Mouse (Mus musculus) adrenal gland, postnatal 10 days (tissue): ENCODE data around the gene Duox1. TPM values are rescaled to one million over a fixed set of nuclear protein-coding genes. Genes with fewer than 3 reads are reported as not detected.
A peak's percentile ranks its signal among the peaks of the same experiment; 100 is the strongest.
"Not testable (repeated sequence)": the region's sequence is repeated elsewhere in the genome, so short reads cannot be mapped to it uniquely, and the experiment has no call there.

Experiments
- DNase-seq: peaks from one replicate; pipeline ENCODE4 v3.0.0; 2021; ENCODE audit warnings: mixed read lengths
- total RNA-seq, 2 experiments: library from RNA; stranded (reverse); gene quantifications; 2 replicates each; pipeline ENCODE4 v1.2.3; 2021

Gene Duox1
- total RNA-seq, 2 experiments from 2014 or later: not detected

GRCm38 (mm10) chr2:122375391-122375991 lies 60.0 kb downstream of the Duox1 start:
- peak; percentile 94 for DNase-seq

DNA sequence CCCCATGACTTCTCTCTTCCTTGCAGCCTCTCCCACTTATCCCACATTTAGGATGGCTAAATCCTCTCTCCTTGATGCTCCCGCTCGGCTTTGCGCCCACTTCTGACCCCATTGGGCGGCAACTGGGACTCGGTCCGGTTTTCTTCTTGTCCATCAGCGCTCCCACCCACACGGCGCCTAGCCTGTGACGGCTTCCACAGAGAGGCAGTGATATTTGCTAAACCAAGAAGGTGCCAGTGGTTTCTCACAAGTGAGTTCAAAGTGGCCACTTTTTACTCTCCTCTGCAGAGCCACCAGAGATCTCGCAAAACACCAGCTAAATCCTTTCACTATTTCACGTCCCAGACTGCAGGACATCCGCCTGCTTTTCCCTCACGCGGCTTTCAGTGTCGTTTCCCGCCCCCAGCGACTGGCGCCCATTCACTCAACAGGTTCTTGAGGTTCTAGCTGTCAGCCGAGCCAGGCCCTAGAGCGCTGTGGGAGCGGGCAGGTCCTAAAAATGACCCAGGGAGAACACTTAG lies 60.6 kb downstream of the Duox1 start:
- peak; percentile 59 for DNase-seq

DNA sequence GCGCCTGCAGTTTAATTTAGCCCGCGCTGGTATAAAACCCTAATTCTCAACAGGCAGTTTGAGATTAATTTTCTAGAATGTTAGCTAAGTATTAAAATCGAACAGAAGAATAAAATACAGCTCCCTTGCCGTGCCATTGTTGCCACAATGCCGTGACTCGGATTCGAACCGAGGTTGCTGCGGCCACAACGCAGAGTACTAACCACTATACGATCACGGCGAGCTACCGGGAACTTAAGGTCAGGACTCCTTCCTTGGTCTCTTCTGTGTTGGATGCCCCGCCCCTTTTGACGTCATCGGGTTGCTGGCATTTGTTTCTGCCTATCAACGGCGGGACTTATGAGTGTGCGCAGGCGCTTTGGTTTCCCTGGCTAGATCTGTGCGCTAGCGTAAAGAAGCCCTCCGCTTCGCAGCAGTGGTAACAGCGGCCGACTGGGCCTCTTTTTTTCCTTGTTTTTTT lies 61.8 kb downstream of the Duox1 start:
- DNase-seq: peak; percentile 98

DNA sequence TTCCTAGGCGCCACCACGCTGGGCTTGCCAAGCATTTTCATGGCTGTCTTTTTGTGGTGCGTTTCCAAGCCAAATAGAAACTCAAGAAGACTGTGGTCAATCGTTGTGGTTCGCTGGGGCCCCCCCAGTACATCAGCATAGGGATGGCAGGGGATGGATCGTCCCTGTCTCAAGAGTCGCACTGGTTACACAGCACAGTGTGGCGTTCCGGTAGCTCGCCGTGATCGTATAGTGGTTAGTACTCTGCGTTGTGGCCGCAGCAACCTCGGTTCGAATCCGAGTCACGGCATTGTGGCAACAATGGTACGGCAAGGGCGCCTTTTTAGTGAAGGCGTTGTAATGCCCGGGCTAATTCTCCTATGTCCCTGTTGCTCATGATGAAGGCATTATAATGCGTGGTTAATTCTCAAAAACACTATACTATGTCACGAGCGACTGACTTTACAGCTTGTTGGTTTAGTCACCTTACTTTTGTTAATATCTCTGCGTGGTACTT lies 62.3 kb downstream of the Duox1 start:
- DNase-seq: peak; percentile 81

GRCm38 (mm10) chr2:122378421-122379291 lies 63.2 kb downstream of the Duox1 start:
- DNase-seq: peak; percentile 54

- DNase-seq: no peak
Observed at GRCm38 (mm10) chr2:122379292-122379650, 63.8 kb downstream of the Duox1 start.

GRCm38 (mm10) chr2:122380768-122381311 lies 65.4 kb downstream of the Duox1 start:
- DNase-seq: peak; percentile 68

GRCm38 (mm10) chr2:122381329-122382103 lies 66.0 kb downstream of the Duox1 start:
- no peak for DNase-seq

DNA sequence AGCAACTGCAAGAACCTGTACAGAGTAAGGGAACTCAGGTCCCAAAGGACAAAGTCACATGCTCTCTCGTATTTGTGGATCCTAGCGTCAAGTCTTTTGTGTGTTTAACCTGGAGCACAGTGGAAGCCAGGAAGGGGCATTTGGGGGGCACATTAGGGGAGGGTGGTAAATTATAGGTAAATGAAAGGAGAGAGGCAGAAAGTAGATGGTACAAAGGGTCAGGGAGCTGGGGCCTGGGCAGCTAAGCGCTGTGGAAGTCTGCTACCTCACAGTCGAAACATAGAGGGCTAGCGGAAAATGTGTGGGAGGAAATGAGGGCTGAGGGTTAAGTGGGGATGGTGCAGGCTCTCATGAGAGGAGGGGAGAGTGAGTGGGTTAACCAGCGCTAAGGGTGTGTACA lies 66.6 kb downstream of the Duox1 start:
- no peak for DNase-seq

DNA sequence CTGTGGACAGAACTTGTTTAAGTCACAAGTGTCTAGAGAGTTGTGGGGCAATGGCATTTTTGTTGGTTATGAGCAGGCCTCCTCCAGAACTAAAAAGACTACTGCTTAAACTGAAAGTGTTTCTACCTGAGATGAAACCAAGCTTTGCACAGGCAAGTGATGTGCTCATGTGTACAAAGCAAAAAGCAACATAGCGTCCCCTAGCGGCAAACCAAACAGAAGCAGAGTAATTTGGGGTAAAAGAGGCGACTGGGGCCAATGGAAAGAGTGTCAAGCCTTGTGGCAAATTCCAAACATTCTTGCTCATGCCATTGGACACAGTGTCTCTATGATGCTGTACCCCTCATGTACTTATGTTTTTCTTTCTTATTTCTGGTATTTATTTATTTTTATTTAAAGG lies 69.6 kb downstream of the Duox1 start:
- no peak for DNase-seq

DNA sequence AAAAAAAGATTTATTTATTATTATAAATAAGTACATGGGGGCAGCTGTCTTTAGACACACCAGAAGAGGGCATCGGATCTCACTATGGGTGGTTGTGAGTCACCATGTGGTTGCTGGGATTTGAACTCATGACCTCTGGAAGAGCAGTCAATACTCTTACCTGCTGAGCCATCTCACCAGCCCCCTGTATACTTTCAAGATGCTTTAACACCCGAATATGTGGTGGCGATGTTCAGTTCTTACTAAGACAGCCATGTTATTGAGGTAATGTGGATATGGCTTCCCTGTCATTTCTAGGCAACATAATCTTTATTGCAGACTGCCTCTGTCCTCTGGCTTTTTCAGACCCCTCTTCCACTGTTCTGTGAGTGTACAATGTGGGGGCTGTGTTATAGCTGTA lies 71.7 kb downstream of the Duox1 start:
- DNase-seq: not testable (repeated sequence)

DNA sequence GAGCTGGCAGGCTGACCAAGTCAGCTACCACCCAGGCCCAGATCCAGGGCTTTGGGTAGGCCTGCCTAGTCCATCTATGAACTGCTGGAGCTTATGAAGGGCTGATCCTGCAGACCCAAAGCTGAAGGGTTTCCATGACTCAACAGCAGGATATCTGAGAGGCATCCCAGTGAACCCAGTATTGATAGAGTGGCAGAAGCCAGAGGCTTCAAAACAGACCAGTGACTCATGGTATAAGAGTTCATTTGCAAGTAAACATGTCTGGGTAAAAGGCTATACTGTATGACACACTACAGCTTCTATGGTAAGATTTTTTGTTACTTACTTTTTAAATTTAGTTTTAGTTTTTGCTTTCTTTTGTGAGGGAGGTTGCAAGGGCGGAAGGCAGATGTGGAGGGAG lies 80.7 kb downstream of the Duox1 start:
- no peak for DNase-seq

Other genes starting within 250 kb of the Duox1 start
- 10 to 100 TPM; 14.6 to 16.7 TPM for gene Spg11, start 197.3 kb upstream of the Duox1 start, total RNA-seq
- 100 to 1,000 TPM; 300 to 427 TPM for gene B2m, start 168.0 kb upstream of the Duox1 start, total RNA-seq
- gene Trim69, start 155.0 kb upstream of the Duox1 start, total RNA-seq: not detected
- under 1 TPM; 0.30 to 0.63 TPM for gene Patl2, start 129.5 kb upstream of the Duox1 start, total RNA-seq
- not detected for gene Terb2, start 129.4 kb upstream of the Duox1 start, total RNA-seq
- gene Sord, start 80.9 kb upstream of the Duox1 start, total RNA-seq: 100 to 1,000 TPM in 1 of 2 experiments, 10 to 100 TPM in 1; 96.9 to 127 TPM
- gene Duox2, start 17.2 kb upstream of the Duox1 start, total RNA-seq: under 1 TPM; 0.15 to 0.33 TPM
- gene Duoxa2, start 16.8 kb upstream of the Duox1 start, total RNA-seq: not detected
- under 1 TPM in 1 of 2 experiments, not detected in 1; 0.33 TPM for gene Duoxa1, start 1.9 kb upstream of the Duox1 start, total RNA-seq
- gene Shf, start 53.5 kb downstream of the Duox1 start, total RNA-seq: 10 to 100 TPM; 16.7 to 23.7 TPM
- 10 to 100 TPM; 10.8 to 16.3 TPM for gene Slc28a2, start 110.8 kb downstream of the Duox1 start, total RNA-seq
- gene Gm14085, start 169.3 kb downstream of the Duox1 start, total RNA-seq: under 1 TPM; 0.67 to 0.69 TPM